Comparison of ENCODE assay signal across 9 mouse cellular contexts in genomic region chr17:49563830-49564470, GRCm38 (mm10). TPM values are rescaled to one million over a fixed set of nuclear protein-coding genes. Genes with fewer than 3 reads are reported as not detected.
DNase-seq lines count a peak whose midpoint lies in the region; ATAC-seq and TF ChIP-seq lines count a peak whose summit lies in the region.
"Had no signal": no experiment of that assay in that cellular context is flagged by ENCODE, and none has a peak within 500 bp of the region (broad histone marks: within the 10 kb centered on the region; RNA-seq: fewer than 3 reads in every experiment).

TSS of gene Daam2 (minus strand) at chr17:49564343.

- peaks cover 67% of the 10 kb centered on the region for H3K27me3 ChIP-seq in E14TG2a.4 (ENCODE audit: insufficient read depth, low read length)
- H3K27me3 ChIP-seq in cerebellum, adult 2 months (ENCODE audit: control insufficient read depth, insufficient read depth, low read length), result no peaks in the 10 kb centered on the region

- 0 out of 2 replicates have a peak, but pooled peaks cover 9% of the 10 kb centered on the region for H3K4me1 ChIP-seq in E14TG2a.4 (replicated peaks; ENCODE audit: low read depth, low read length)
- peaks cover 2% of the 10 kb centered on the region; the same call in 1 of the 2 replicates for H3K4me1 ChIP-seq in cerebellum, adult 2 months (ENCODE audit: control insufficient read depth, insufficient read depth, low read length)
- H3K4me1 ChIP-seq in lung, adult 2 months (ENCODE audit: control insufficient read depth, insufficient read depth, low read length), result no peaks in the 10 kb centered on the region; the same call in 1 of the 2 replicates

- intact Hi-C loops in heart, postnatal 36 days (cut with DNase I), result loop anchor here (5.0 kb wide), 1 partner anchor 173 kb away; no protein-coding TSS in a partner anchor

- no peaks in the 10 kb centered on the region; the same call in 1 of the 2 replicates for H3K9me3 ChIP-seq in E14TG2a.4 (ENCODE audit: low read length)

- no peaks in the 10 kb centered on the region for H3K36me3 ChIP-seq in E14TG2a.4 (ENCODE audit: insufficient read depth, low read length)

- peak within 1 kb of the TSS; percentile 57 for H3K4me3 ChIP-seq in E14TG2a.4 (replicated peaks; ENCODE audit: low read length)
- H3K4me3 ChIP-seq in cerebellum, adult 2 months (replicated peaks; ENCODE audit: insufficient read depth, low read depth, low read length), result peak within 1 kb of the TSS; percentile 83
- peak within 1 kb of the TSS; percentile 66 for H3K4me3 ChIP-seq in lung, adult 2 months (replicated peaks; ENCODE audit: extremely low read depth, low read depth, low read length)

- no peak for TF ChIP-seq CTCF in E14TG2a.4 (conservative IDR thresholded peaks at IDR 0.05; ENCODE audit: low read length)
- no peak for TF ChIP-seq CTCF in cerebellum, adult 2 months (IDR thresholded peaks at IDR 0.05; ENCODE audit: borderline replicate concordance, insufficient read depth, low read depth, low read length)
- no peak for TF ChIP-seq CTCF in lung, adult 2 months (IDR thresholded peaks at IDR 0.05; ENCODE audit: insufficient read depth, low read length)

- peak within 1 kb of the TSS; percentile 71 for H3K27ac ChIP-seq in cerebellum, adult 2 months (ENCODE audit: insufficient read depth, low read length)

- ATAC-seq in megakaryocyte progenitor cell, adult 5-6 weeks (replicated peaks; ENCODE audit: poor library complexity), result no peak

- WGBS in cerebellum, adult 2 months, result 2% methylated on average over 38 of the region's 38 CpGs
- 4% methylated on average over 38 of the region's 38 CpGs for WGBS in lung, adult 2 months

- TF ChIP-seq POLR2A in cerebellum, adult 2 months (IDR thresholded peaks at IDR 0.05; ENCODE audit: borderline replicate concordance, insufficient read depth, low read length), result peak; percentile 67; the same call in 1 of the 2 replicates
- peak; percentile 39; the same call in 1 of the 2 replicates for TF ChIP-seq POLR2A in lung, adult 2 months (IDR thresholded peaks at IDR 0.05; ENCODE audit: borderline replicate concordance, extremely low read depth, low read depth, low read length)

- peak; percentile 94 to 95 for DNase-seq in cerebellum, adult 2 months
- DNase-seq in forelimb bud, embryonic 11.5 days (ENCODE audit: low read depth, low spot score), result peak; percentile 75
- peak; percentile 77 to 80 for DNase-seq in heart, postnatal 36 days
- DNase-seq in layer of hippocampus, adult 8-10 months (ENCODE audit: low spot score in 2 of 2), result peak; percentile 44 to 68
- DNase-seq in lung, adult 2 months, result peak; percentile 64
- peak; percentile 69 for DNase-seq in retina, embryonic 14.5 days (ENCODE audit: low spot score)

RNA-seq across cellular contexts. Expression of gene Daam2, which starts in this region (rescaled TPM):
- polyA plus RNA-seq in cerebellum, adult 2 months (2012; rRNA removed), result 54.4 TPM in 2 replicates
- 1 to 10 TPM; 7.6 to 7.8 TPM for total RNA-seq in heart, postnatal 36 days (2021)
- total RNA-seq in layer of hippocampus, adult 8-10 months (2022), result 10 to 100 TPM; 66.2 to 85.4 (median 78.1) TPM
- 6.0 and 8.7 TPM in 2 replicates for polyA plus RNA-seq in lung, adult 2 months (2012; rRNA removed)
- total RNA-seq in megakaryocyte progenitor cell, adult 5-6 weeks (2015), result not detected in 2 replicates
- total RNA-seq in megakaryocyte progenitor cell, adult 5-6 weeks (2017), result not detected in 2 replicates
- total RNA-seq: neutrophil, adult 5-6 weeks had no signal

Comparison
In these comparisons a context has a peak if more than half of its experiments do, and no peak if none do; other contexts are left out.
1. RNA of gene Daam2 (total RNA-seq): 66.2 to 85.4 TPM in layer of hippocampus, adult 8-10 months and 7.6 to 7.8 TPM in heart, postnatal 36 days; not detected in megakaryocyte progenitor cell, adult 5-6 weeks; every median in the first group is over 4 times any median in the second.
2. RNA of gene Daam2 (total RNA-seq): 66.2 to 85.4 TPM in layer of hippocampus, adult 8-10 months; 7.6 to 7.8 TPM in heart, postnatal 36 days; every median in the first group is over 4 times any median in the second.
3. Peak in every context shown above with its lines, with median percentiles within 50 percentile points of each other: H3K4me3 ChIP-seq and DNase-seq.